Mouse (Mus musculus): Measurements from ENCODE around the gene Ect2. TPM values are rescaled to one million over a fixed set of nuclear protein-coding genes. Genes with fewer than 3 reads are reported as not detected.

Gene Ect2
- total and polyA plus RNA-seq, 2 experiments from 2014 or later, result 4.7 to 5.3 TPM

DNA sequence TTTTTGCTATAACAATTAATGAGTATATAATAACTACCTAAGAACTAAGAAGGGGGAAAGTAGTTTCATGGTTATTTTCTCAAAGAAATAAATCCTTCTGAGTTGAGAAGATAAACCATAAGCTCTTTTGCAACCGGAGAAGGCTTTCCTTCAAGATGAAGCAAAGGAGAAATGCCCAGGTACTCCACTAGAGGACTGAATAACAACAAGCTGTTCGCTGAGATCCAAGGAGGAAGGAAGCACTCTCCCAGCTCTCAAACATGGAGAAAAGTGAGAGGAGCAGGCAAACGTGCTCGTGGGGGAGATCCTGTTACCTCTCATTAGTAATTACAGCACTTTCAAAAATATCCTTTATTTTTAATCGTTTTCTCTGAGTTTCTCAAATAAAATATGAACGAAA, 46.5 kb downstream of the Ect2 start:
- no peak overlapping the region for H3K27ac ChIP-seq (ENCODE audit: low read depth, low read length)
- H3K4me3 ChIP-seq (ENCODE audit: low read depth, low read length), result no peak overlapping the region
- DNase-seq (no peak), ATAC-seq (no peak)
- no peaks in the 10 kb centered on the region for H3K27me3 ChIP-seq (ENCODE audit: insufficient read depth, low read length)
- H3K9ac ChIP-seq, result no peak overlapping the region
- no peaks in the 10 kb centered on the region for H3K9me3 ChIP-seq (ENCODE audit: low read length)
- 76% methylated on average over 6 of the region's 6 CpGs for WGBS
- H3K4me2 ChIP-seq (ENCODE audit: low read depth), result no peak overlapping the region
- no peaks in the 10 kb centered on the region for H3K4me1 ChIP-seq (ENCODE audit: insufficient read depth)
- TF ChIP-seq CTCF (IDR thresholded peaks at IDR 0.05; ENCODE audit: low read depth), result peak; percentile 53
- no peaks in the 10 kb centered on the region for H3K36me3 ChIP-seq (ENCODE audit: insufficient read depth)

- Histone ChIP-seq H3K9me3 (ENCODE audit: low read length) (no peaks in the 10 kb centered on the region), H3K9ac (no peak overlapping the region), H3K27ac (ENCODE audit: low read depth, low read length) (no peak overlapping the region), H3K4me2 (ENCODE audit: low read depth) (no peak overlapping the region), H3K27me3 (ENCODE audit: insufficient read depth, low read length) (no peaks in the 10 kb centered on the region), H3K36me3 (ENCODE audit: insufficient read depth) (no peaks in the 10 kb centered on the region), H3K4me3 (ENCODE audit: low read depth, low read length) (no peak overlapping the region), H3K4me1 (ENCODE audit: insufficient read depth) (no peaks in the 10 kb centered on the region)
- ATAC-seq (no peak), DNase-seq (no peak)
- 94% methylated on average over 6 of the region's 6 CpGs for WGBS
- no peak for TF ChIP-seq CTCF (IDR thresholded peaks at IDR 0.05; ENCODE audit: low read depth)
These were observed 50.7 kb downstream of the Ect2 start for GRCm38 (mm10) chr3:27102965-27103364.

GRCm38 (mm10) chr3:27098633-27099032, 55.0 kb downstream of the Ect2 start:
- H3K9ac ChIP-seq, result no peak overlapping the region
- DNase-seq (no peak), ATAC-seq (no peak)
- H3K36me3 ChIP-seq (ENCODE audit: insufficient read depth), result no peaks in the 10 kb centered on the region
- H3K4me2 ChIP-seq (ENCODE audit: low read depth), result no peak overlapping the region
- TF ChIP-seq CTCF (IDR thresholded peaks at IDR 0.05; ENCODE audit: low read depth), result no peak
- no peaks in the 10 kb centered on the region for H3K27me3 ChIP-seq (ENCODE audit: insufficient read depth, low read length)
- 94% methylated on average over 6 of the region's 6 CpGs for WGBS
- no peaks in the 10 kb centered on the region for H3K4me1 ChIP-seq (ENCODE audit: insufficient read depth)
- no peak overlapping the region for H3K27ac ChIP-seq (ENCODE audit: low read depth, low read length)
- H3K9me3 ChIP-seq (ENCODE audit: low read length), result no peaks in the 10 kb centered on the region
- no peak overlapping the region for H3K4me3 ChIP-seq (ENCODE audit: low read depth, low read length)

DNA sequence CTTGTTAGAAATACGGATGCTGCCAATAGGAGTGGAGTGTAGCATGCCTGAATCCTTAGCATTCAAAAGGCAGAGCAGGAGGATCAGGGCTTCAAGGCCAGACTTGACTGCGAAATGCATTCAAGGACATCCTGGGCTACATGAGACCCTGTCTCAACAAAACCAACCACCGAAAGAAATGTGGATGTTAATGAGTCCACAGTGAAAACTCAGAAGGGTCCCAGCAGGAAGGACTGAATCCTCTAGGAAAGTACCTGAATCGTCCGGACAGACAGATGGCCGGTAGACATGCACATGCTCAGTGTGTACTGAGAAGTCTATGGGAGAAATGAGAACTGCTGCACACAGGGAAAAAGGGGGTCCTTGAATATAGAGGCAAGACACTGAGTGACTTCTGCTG, 67.5 kb downstream of the Ect2 start:
- H3K36me3 ChIP-seq (ENCODE audit: insufficient read depth), result no peaks in the 10 kb centered on the region
- H3K27ac ChIP-seq (ENCODE audit: low read depth, low read length), result no peak overlapping the region
- ATAC-seq (no peak), DNase-seq (no peak)
- 98% methylated on average over 6 of the region's 6 CpGs for WGBS
- no peaks in the 10 kb centered on the region for H3K9me3 ChIP-seq (ENCODE audit: low read length)
- no peak overlapping the region for H3K4me3 ChIP-seq (ENCODE audit: low read depth, low read length)
- no peaks in the 10 kb centered on the region for H3K27me3 ChIP-seq (ENCODE audit: insufficient read depth, low read length)
- no peak overlapping the region for H3K4me2 ChIP-seq (ENCODE audit: low read depth)
- H3K9ac ChIP-seq, result no peak overlapping the region
- no peak for TF ChIP-seq CTCF (IDR thresholded peaks at IDR 0.05; ENCODE audit: low read depth)
- H3K4me1 ChIP-seq (ENCODE audit: insufficient read depth), result no peaks in the 10 kb centered on the region

DNA sequence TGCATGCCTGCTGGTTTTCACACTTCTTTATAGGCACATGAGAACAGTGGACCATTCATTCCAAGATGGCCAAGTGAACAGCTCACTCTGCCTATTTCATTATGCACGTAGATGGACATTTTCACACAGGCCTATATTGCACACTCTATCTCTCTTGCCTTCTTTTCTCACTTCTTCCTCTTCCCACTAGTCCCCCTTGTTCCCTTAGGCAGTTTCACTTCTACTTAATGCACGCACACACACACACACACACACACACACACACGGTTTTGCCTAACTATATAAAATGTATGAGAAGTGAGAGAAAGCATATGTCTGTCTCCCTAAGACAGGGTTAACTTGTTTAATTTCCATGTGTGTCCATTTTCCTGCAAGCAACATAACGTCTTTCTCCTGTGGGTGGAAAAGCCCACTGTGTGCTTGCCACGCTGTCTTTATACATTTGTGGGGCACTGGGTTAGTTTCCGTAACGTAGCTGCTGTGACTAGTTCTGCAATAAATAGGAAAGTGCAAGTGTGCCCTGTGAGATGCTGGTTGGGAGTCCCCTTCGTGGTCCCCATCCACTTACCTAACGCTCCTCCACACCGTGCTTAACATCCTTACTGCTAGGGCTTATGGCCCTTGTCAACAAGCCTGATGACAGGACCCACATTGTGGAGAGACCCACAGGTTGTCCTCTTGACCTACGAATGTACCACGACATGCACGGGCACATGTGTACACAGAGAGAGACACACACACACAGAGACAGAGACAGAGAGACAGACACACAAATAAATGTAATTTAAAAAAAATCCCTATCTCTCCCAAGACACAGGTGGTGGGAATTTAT, 72.2 kb downstream of the Ect2 start:
- Histone ChIP-seq H3K27me3 (ENCODE audit: insufficient read depth, low read length) (no peaks in the 10 kb centered on the region), H3K4me3 (ENCODE audit: low read depth, low read length) (no peak overlapping the region), H3K9me3 (ENCODE audit: low read length) (no peaks in the 10 kb centered on the region), H3K4me1 (ENCODE audit: insufficient read depth) (no peaks in the 10 kb centered on the region), H3K9ac (no peak overlapping the region), H3K27ac (ENCODE audit: low read depth, low read length) (no peak overlapping the region), H3K4me2 (ENCODE audit: low read depth) (no peak overlapping the region), H3K36me3 (ENCODE audit: insufficient read depth) (no peaks in the 10 kb centered on the region)
- ATAC-seq, result no peak
- TF ChIP-seq CTCF (IDR thresholded peaks at IDR 0.05; ENCODE audit: low read depth), result no peak
- 87% methylated on average over 13 of the region's 13 CpGs for WGBS
- DNase-seq, result no peak

DNA sequence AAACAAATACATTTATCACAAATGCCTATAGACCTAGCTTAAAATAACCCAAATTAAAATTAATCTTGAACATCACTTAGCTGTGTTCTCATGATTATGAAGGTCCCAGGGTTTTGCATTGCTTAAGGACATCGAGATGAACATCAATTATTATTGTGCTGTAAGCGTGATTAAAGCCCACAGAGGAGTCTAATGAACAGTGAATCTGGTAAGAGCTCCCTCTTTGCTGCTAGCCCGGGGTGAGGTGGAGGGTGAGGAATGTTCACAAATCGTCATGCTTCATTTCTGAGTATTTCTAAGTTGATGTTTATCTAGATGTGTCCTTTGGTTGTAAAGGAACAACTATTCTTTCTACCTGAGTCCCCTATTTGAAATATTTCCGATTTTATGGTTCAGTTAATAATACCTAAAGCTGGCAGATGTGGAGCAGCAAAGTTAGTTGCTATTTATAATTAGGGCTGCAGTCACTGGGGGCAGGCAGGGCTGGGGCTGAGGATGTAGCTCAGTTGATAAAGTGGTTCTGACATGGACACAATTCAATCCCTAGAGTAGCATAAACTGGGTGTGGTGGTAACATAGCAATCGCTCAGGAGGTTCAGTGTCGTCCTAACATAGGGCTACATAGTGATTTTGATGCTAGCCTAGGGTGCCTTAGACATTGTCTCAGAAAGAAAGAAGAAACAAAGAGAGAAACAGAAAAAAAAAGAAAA, 73.5 kb downstream of the Ect2 start:
- Histone ChIP-seq H3K27ac (ENCODE audit: low read depth, low read length) (no peak overlapping the region), H3K4me2 (ENCODE audit: low read depth) (no peak overlapping the region), H3K9me3 (ENCODE audit: low read length) (no peaks in the 10 kb centered on the region), H3K4me3 (ENCODE audit: low read depth, low read length) (no peak overlapping the region), H3K9ac (no peak overlapping the region), H3K36me3 (ENCODE audit: insufficient read depth) (no peaks in the 10 kb centered on the region), H3K27me3 (ENCODE audit: insufficient read depth, low read length) (no peaks in the 10 kb centered on the region), H3K4me1 (ENCODE audit: insufficient read depth) (no peaks in the 10 kb centered on the region)
- DNase-seq, result no peak
- ATAC-seq, result no peak
- WGBS, result 74% methylated on average over 7 of the region's 7 CpGs
- TF ChIP-seq CTCF (IDR thresholded peaks at IDR 0.05; ENCODE audit: low read depth), result no peak

DNA sequence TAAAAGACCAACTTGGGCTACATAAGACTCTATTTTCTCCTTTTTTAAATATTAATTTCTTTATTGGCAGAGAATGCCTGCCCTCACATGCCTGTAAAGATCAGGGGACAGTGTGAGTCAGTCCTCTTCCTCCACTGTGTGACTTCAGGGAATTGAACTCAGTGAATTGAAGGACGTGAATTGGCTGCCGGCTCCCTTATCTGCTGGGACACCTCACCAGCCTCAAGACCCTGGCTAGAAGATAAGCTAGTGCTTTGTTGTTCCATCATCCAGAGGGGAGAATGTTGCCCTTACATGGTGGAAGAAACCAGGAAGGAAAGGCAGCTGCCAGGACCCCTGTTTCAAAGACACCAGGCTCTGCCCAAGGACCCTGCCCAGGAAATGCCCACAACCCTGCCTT, 79.8 kb downstream of the Ect2 start:
- 93% methylated on average over 2 of the region's 2 CpGs for WGBS
- Histone ChIP-seq H3K4me1 (ENCODE audit: insufficient read depth) (no peaks in the 10 kb centered on the region), H3K27ac (ENCODE audit: low read depth, low read length) (no peak overlapping the region), H3K27me3 (ENCODE audit: insufficient read depth, low read length) (no peaks in the 10 kb centered on the region), H3K4me3 (ENCODE audit: low read depth, low read length) (no peak overlapping the region), H3K4me2 (ENCODE audit: low read depth) (no peak overlapping the region), H3K9ac (no peak overlapping the region), H3K36me3 (ENCODE audit: insufficient read depth) (no peaks in the 10 kb centered on the region), H3K9me3 (ENCODE audit: low read length) (no peaks in the 10 kb centered on the region)
- no peak for ATAC-seq
- DNase-seq, result no peak
- no peak for TF ChIP-seq CTCF (IDR thresholded peaks at IDR 0.05; ENCODE audit: low read depth)
